Mouse (Mus musculus) brain, embryonic 14.5 days (tissue): ENCODE results near the gene Epn1.

Experiments
- CTCF ChIP-seq: fragments of 200-500 bp; IDR thresholded peaks from 2 replicates; pipeline ENCODE4 v1.5.1; 2012; ENCODE audit warnings: inconsistent platforms, mild to moderate bottlenecking, moderate library complexity, borderline replicate concordance; ENCODE audit not compliant: insufficient read depth, insufficient read length; ENCODE audit errors: extremely low read depth
- POLR2A ChIP-seq: fragments of 200-500 bp; IDR thresholded peaks from 2 replicates; pipeline ENCODE4 v1.6.1; 2012; ENCODE audit warnings: mild to moderate bottlenecking, inconsistent platforms, borderline replicate concordance; ENCODE audit not compliant: poor library complexity, insufficient read depth, insufficient read length, severe bottlenecking; ENCODE audit errors: extremely low read depth

DNA sequence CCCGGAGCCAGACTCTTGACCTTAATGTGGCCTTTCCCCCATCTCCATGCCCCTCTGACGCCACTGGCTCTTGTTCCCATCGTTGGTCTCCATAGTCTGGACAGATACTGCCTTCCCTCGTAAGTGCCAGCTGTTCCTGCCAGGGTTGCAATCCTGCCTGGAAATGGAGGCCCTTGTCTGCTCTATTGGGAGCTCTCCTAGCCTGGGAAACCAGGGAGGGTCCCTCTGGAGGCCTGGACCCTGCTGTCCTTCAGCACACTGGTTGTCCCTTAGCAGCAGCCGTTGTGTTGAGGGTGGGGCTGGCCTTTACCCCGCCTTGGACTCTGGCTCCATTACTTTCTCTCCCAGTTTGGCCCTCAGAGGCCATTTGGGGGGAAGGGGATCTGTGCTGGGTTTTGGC is 12.3 kb downstream of the Epn1 start:
- TF ChIP-seq CTCF (no peak), POLR2A (no peak)
